Mouse (Mus musculus) embryonic facial prominence, embryonic 11.5 days (tissue): ENCODE measurements at regions not wholly inside any gene's neighbourhood (a gene's known extent, or its start where the extent isn't known, plus 50 kb on each side); places are given as distances from the start of the nearest gene placed in this dataset.

Source experiments
- ATAC-seq: fragments of 200-750 bp; cut with Nextera tagmentation; replicated peaks from 2 replicates; pipeline ENCODE4 v1.8.0; 2017; ENCODE audit warnings: low read depth; ENCODE audit not compliant: insufficient number of reproducible peaks, low FRiP score, low TSS enrichment
- DNase-seq: peaks from one replicate; pipeline ENCODE4 v3.0.0-alpha.2; 2015; ENCODE audit warnings: low spot score
- H3K27ac ChIP-seq: fragments of 300-500 bp; sonication (generic); replicated peaks from 2 replicates; pipeline ENCODE4 v1.5.1; 2014; ENCODE audit warnings: mild to moderate bottlenecking, low read depth, low read length, control low read depth
- H3K27me3 ChIP-seq: fragments of 300-500 bp; sonication (generic); 2 replicates; pipeline ENCODE4 v1.6.1; 2014; ENCODE audit warnings: mild to moderate bottlenecking, low read length, moderate library complexity, mixed read lengths; ENCODE audit not compliant: control insufficient read depth, insufficient read depth
- H3K36me3 ChIP-seq: fragments of 300-500 bp; sonication (generic); replicated peaks from 2 replicates; pipeline ENCODE4 v1.6.1; 2014; ENCODE audit warnings: low read depth, mild to moderate bottlenecking, low read length, moderate library complexity, mixed read lengths; ENCODE audit not compliant: control insufficient read depth, insufficient read depth
- H3K4me1 ChIP-seq: fragments of 300-500 bp; sonication (generic); 2 replicates; pipeline ENCODE4 v1.6.1; 2014; ENCODE audit warnings: low read length, mixed read lengths; ENCODE audit not compliant: control insufficient read depth, insufficient read depth
- H3K4me2 ChIP-seq: fragments of 300-500 bp; sonication (generic); 2 replicates; pipeline ENCODE4 v1.6.1; 2014; ENCODE audit warnings: low read depth, mild to moderate bottlenecking, control low read depth, low read length, moderate library complexity
- H3K4me3 ChIP-seq: fragments of 300-500 bp; sonication (generic); 2 replicates; pipeline ENCODE4 v1.5.1; 2014; ENCODE audit warnings: low read depth, low read length, control low read depth
- H3K9ac ChIP-seq: fragments of 300-500 bp; sonication (generic); replicated peaks from 2 replicates; pipeline ENCODE4 v1.6.1; 2014; ENCODE audit warnings: mild to moderate bottlenecking, control low read depth, low read length
- H3K9me3 ChIP-seq: fragments of 300-500 bp; sonication (generic); replicated peaks from 2 replicates; pipeline ENCODE4 v1.6.1; 2016; ENCODE audit warnings: mild to moderate bottlenecking, low read length, inconsistent platforms, mixed read lengths; ENCODE audit not compliant: control insufficient read depth
- WGBS: fragments of 180-500 bp; shearing (Covaris S2); extraction: QIAGEN DNeasy Blood & Tissue Kit; methylation state at CpG from one replicate; pipeline ENCODE4 v1.1.7; 2014; 5-methylcytosine and 5-hydroxymethylcytosine counted together

- Histone ChIP-seq H3K4me3 (no peak overlapping the region), H3K9ac (no peak overlapping the region), H3K27ac (no peak overlapping the region), H3K4me1 (no peaks in the 10 kb centered on the region), H3K27me3 (no peaks in the 10 kb centered on the region), H3K4me2 (no peak overlapping the region), H3K9me3 (no peaks in the 10 kb centered on the region), H3K36me3 (no peaks in the 10 kb centered on the region)
- DNase-seq (no peak), ATAC-seq (no peak)
- WGBS = 50% methylated on average over 4 of the region's 4 CpGs
Measured at GRCm38 (mm10) chr8:101435691-101436090, 1349.8 kb downstream of the Cdh11 start.
